Mouse (Mus musculus): ENCODE measurements around the gene Cdh1. TPM values are rescaled to one million over a fixed set of nuclear protein-coding genes. Genes with fewer than 3 reads are reported as not detected.

Cdh1 gene
- total and polyA plus RNA-seq, 3 experiments, result not detected

DNA sequence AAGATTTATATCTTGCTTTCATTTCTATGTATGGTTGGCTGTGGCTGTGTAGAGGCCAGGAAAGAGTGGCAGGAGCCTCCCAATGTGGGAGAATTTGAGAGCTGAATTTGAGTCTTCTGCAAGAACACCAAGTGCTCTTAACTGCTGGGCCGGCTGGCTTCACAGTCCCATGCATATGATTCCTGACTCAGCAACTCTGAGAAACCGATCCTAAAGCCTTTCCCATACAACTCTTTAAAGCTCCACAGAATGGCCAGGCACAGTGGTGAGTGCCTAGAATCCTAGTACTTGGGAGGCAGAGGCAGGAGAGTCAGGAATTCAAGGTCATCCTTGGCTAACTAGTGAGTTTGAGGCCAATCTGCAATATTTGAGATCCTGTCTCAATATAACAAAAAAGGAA is 23.6 kb upstream of the Cdh1 start:
- H3K36me3 ChIP-seq (ENCODE audit: control insufficient read depth in 1 of 2, insufficient read depth in 2 of 2, low read length in 2 of 2), result no peaks in the 10 kb centered on the region; a peak in 1 of 4 replicates
- peaks cover 0 to 13% of the 10 kb centered on the region in 2 experiments; a peak in 3 of 4 replicates for H3K4me1 ChIP-seq (ENCODE audit: control insufficient read depth in 1 of 2, insufficient read depth in 2 of 2, low read length in 2 of 2)
- H3K79me2 ChIP-seq (ENCODE audit: control insufficient read depth, insufficient read depth, low read length, poor library complexity), result no peaks in the 10 kb centered on the region
- no peak for TF ChIP-seq ZC3H11A (IDR thresholded peaks at IDR 0.05; ENCODE audit: low read depth, low read length)
- TF ChIP-seq RCOR1 (IDR thresholded peaks at IDR 0.05; ENCODE audit: low read depth, low read length), result no peak
- TF ChIP-seq MXI1 (IDR thresholded peaks at IDR 0.05; ENCODE audit: low read depth, low read length), result no peak
- TF ChIP-seq EP300 (IDR thresholded peaks at IDR 0.05; ENCODE audit: low read depth in 1 of 2, low read length in 2 of 2), result no peak
- no peak for TF ChIP-seq BHLHE40 (IDR thresholded peaks at IDR 0.05; ENCODE audit: borderline replicate concordance, low read depth, low read length)
- TF ChIP-seq NELFE (IDR thresholded peaks at IDR 0.05; ENCODE audit: low read depth, low read length), result no peak
- TF ChIP-seq POLR2A (IDR thresholded peaks at IDR 0.05; ENCODE audit: control insufficient read depth in 1 of 2, insufficient read depth in 1 of 2, low read depth in 1 of 2, low read length in 2 of 2, poor library complexity in 1 of 2), result no peak
- TF ChIP-seq JUND (IDR thresholded peaks at IDR 0.05; ENCODE audit: low read depth, low read length), result no peak
- TF ChIP-seq GATA1 (IDR thresholded peaks at IDR 0.05; ENCODE audit: low read depth, low read length), result no peak
- no peak for TF ChIP-seq CHD1 (IDR thresholded peaks at IDR 0.05; ENCODE audit: low read depth, low read length)
- no peak for TF ChIP-seq POLR2AphosphoS5 (IDR thresholded peaks at IDR 0.05; ENCODE audit: borderline replicate concordance, low read depth, low read length)
- TF ChIP-seq ZNF384 (IDR thresholded peaks at IDR 0.05; ENCODE audit: low read depth, low read length), result no peak
- TF ChIP-seq ZMIZ1 (IDR thresholded peaks at IDR 0.05; ENCODE audit: low read depth, low read length), result no peak
- no peak for TF ChIP-seq USF1 (IDR thresholded peaks at IDR 0.05; ENCODE audit: low read depth, low read length)
- TF ChIP-seq USF2 (IDR thresholded peaks at IDR 0.05; ENCODE audit: borderline replicate concordance in 1 of 2, insufficient read depth in 1 of 2, low read depth in 1 of 2, low read length in 2 of 2), result no peak
- no peak for TF ChIP-seq TCF12 (IDR thresholded peaks at IDR 0.05; ENCODE audit: low read depth, low read length)
- H3K9me3 ChIP-seq (replicated peaks; ENCODE audit: insufficient read depth, low read length), result no peaks in the 10 kb centered on the region
- H3K27me3 ChIP-seq (ENCODE audit: control insufficient read depth in 1 of 2, insufficient read depth in 2 of 2, low read length in 2 of 2), result peaks cover 5 to 7% of the 10 kb centered on the region in 2 experiments
- no peak for DNase-seq (ENCODE audit: low read depth, low spot score)
- no peak overlapping the region for H3K9ac ChIP-seq (ENCODE audit: control insufficient read depth, low read depth, low read length, poor library complexity, severe bottlenecking)
- H3K27ac ChIP-seq (ENCODE audit: control insufficient read depth, low read depth, low read length), result no peak overlapping the region
- no peak overlapping the region for H3K4me3 ChIP-seq (ENCODE audit: control insufficient read depth in 1 of 2, insufficient read depth in 1 of 2, low read depth in 2 of 2, low read length in 2 of 2)

DNA sequence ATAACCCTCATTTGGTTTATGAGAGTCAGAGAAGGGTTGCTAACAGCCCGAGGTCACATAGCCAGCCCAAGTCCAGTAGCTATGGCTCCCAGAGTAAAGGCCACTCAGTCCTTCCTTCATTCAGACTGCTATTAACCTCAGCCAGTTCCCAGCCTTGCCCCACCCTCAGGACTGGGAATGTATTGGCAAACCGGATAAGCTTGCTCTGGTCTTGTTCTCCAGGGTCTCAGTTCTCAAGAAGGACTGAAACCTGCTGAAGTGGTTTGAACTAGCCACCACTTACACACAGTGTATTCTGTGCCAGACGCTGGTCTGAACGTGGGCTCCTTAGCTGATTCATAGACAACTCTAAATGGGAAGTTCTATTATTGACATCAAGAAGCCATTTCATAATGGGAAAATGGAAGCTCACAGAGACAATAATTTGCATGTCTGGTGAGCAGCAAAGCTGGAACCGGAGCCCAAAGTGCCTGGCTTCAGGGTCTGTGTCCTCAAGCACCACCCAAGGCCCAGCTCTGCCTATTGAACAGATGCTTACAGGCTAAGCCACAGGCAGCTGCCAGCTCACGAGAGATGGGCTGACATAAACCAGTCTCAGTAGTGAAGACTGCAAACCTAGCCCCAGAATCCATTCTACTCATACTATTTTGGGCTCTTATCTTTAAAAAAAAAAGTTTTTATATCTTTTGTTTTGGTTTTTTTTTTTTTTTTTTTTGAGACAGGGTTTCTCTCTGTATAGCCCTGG is 21.6 kb upstream of the Cdh1 start:
- Histone ChIP-seq H3K79me2 (ENCODE audit: control insufficient read depth, insufficient read depth, low read length, poor library complexity) (no peaks in the 10 kb centered on the region), H3K27me3 (ENCODE audit: control insufficient read depth in 1 of 2, insufficient read depth in 2 of 2, low read length in 2 of 2) (peaks cover 5 to 7% of the 10 kb centered on the region in 2 experiments), H3K4me1 (ENCODE audit: control insufficient read depth in 1 of 2, insufficient read depth in 2 of 2, low read length in 2 of 2) (peaks cover 0 to 9% of the 10 kb centered on the region in 2 experiments; a peak in 3 of 4 replicates), H3K9ac (ENCODE audit: control insufficient read depth, low read depth, low read length, poor library complexity, severe bottlenecking) (no peak overlapping the region), H3K4me3 (ENCODE audit: control insufficient read depth in 1 of 2, insufficient read depth in 1 of 2, low read depth in 2 of 2, low read length in 2 of 2) (no peak overlapping the region), H3K36me3 (ENCODE audit: control insufficient read depth in 1 of 2, insufficient read depth in 2 of 2, low read length in 2 of 2) (no peaks in the 10 kb centered on the region; a peak in 1 of 4 replicates), H3K9me3 (replicated peaks; ENCODE audit: insufficient read depth, low read length) (no peaks in the 10 kb centered on the region), H3K27ac (ENCODE audit: control insufficient read depth, low read depth, low read length) (no peak overlapping the region)
- TF ChIP-seq TAL1 (IDR thresholded peaks at IDR 0.05; ENCODE audit: low read length) (no peak), JUND (IDR thresholded peaks at IDR 0.05; ENCODE audit: low read depth, low read length) (no peak), EP300 (IDR thresholded peaks at IDR 0.05; ENCODE audit: low read depth in 1 of 2, low read length in 2 of 2) (no peak), KAT2A (conservative IDR thresholded peaks at IDR 0.05; ENCODE audit: low read depth, low read length) (no peak), POLR2A (IDR thresholded peaks at IDR 0.05; ENCODE audit: control insufficient read depth in 1 of 2, insufficient read depth in 1 of 2, low read depth in 1 of 2, low read length in 2 of 2, poor library complexity in 1 of 2) (no peak)
- no peak for DNase-seq (ENCODE audit: low read depth, low spot score)

Data from MEL (cell line).